Mouse (Mus musculus): ENCODE results near the gene Il18r1.

The Il18r1 gene

DNA sequence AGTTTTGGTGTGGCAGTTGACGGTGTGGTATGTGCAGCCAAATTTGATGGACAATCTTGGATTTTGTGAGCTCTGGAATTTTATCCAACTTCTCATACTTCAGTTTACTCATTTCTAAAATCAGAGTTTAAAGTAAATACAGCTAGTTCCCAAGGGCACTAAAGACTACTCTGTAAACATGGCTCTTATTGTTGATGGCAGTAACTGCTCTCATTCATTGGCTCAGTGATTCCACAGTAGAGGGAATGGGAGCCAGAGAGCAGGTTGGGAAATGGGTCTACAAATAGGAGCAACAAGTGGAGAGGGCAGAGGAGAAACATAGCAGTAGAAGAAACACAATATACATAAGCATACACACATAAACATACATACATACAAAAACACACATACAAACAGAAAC is 34.4 kb downstream of the Il18r1 start:
- CTCF ChIA-PET: no interaction called here

DNA sequence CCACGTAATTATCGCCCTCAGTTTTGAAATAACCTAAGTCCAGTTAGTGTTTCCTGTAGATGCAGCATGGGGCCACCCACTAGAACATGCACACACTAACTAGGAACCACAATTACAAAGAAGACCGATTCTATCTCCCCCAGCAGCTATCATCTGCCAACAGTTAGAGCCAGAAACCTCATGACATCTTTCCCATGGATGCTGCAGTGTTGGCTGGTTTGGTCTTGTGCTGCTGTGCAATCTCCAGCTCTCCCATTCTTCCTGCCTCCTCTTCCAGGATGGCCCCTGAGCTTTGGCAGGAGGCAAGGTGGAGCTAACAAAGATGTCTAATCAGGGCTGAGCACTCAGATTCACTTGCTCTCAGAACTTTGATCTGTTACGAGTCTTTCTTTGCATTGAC is 35.8 kb downstream of the Il18r1 start:
- CTCF ChIA-PET: no interaction called here

DNA sequence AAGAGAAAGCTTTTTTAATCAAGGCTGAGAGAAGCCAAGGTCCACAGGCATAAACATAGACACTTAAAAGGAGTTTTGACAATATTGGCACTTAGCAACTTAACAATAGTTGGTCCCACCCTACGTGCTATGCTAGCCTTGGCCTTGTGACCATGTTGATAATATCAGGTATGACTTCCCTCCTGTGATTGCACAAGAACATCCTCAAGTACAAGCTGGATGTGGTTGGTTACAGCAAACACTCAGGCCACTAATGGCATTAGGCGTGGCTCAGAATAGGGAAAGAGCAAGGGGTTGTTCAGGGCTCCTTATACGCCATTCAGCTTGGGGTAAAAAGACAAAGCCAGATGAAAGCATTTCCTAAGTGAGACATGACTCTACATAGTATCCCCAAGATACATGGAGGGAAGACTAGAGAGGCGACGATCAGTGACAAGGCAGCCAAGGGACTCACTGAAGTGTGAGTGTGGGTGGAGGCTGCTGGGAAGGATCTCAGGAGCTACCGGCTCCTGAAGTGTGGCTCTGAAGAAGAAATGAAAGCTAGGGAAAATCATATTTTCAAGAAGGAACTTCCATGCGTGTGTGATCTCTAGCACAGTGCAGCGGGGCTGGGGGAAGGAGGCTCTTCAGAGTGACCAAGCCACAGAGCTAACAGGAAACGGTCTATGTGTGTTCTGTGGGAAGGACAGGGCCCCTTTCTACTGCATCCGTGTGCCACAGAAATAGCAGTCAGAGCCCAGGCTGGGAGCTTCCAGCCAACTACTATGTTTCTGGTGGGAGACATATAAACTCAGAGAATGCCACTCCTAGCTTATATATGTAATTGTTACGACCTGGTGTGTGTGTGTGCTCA is 36.4 kb downstream of the Il18r1 start:
- CTCF ChIA-PET: no interaction called here

DNA sequence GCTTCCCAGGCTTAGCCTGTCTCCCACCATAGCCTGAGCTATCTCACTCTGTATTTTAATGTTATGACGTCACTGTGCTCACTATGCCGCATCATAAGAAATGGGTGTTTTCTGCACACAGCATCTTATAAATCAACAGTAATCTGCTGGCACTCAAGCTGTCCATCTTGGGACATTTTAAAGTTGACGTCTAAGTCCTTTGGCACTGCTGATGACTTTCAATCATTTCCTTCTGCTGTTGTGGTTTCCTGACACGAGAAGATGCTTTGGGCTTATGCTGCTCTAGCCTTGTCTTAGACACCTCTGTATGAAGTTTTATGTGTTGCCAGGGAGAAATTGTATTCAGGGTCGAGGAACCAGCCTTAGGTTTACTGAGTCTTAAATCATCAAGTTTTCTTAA is 39.2 kb downstream of the Il18r1 start:
- CTCF ChIA-PET: no interaction called here

DNA sequence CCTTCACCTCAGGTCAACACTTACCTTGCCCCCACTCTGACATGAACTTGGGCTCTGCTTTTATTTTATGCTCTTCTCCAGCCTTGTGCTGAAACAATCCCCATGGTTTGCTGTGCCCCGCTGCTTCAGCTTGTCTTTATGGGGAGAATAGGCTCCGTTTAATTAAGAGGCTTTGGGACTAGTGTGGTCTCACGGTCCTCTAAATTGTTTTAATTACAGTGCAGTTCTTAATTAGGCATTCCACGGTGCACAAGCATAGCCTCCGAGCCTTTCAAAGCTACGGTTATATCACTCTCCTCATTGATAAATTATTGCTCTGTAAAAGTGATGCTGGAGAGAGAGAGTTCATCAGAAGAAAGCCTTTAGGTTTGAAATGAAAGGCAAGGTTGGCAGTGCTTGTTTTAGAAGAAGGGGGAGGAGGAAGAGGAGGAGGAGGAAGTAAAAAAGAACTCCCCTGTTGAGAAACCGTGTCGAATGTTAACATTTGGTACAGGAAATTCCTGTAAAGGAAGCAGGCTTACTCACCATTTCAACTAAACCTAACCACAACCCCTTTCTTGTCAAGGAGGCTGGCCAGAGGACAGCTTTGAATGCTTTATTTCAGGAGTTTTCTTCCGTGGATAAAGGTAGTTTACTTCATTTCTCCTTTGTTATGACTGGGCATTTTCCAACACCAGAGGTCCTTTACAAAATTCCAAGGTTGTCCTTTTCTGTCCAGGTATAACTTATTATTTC is 49.7 kb downstream of the Il18r1 start, which contains the start of gene Il18rap:
Gene Il18rap (plus strand): TSS at position 512 of the 735 bp plus-strand sequence.
- CTCF ChIA-PET: no interaction called here

DNA sequence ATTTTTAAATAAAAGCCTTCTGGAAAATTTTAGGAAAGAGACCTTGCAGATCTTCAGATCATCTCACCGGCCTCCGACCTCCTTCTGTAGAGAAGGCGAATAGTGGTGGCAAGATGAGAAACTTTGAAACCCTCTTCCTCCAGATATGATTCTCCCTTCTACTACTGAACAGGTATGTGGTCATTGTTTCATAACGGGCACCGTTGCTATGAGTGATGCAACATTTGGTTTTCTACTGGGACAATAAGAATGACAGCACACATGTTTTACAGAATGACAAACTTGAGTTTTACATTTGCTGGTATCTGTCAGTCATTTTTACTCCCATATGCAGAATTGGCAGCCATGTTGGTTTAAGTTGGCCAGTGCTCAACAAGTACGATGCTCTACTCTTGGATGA is 51.0 kb downstream of the Il18r1 start:
- CTCF ChIA-PET: no interaction called here

DNA sequence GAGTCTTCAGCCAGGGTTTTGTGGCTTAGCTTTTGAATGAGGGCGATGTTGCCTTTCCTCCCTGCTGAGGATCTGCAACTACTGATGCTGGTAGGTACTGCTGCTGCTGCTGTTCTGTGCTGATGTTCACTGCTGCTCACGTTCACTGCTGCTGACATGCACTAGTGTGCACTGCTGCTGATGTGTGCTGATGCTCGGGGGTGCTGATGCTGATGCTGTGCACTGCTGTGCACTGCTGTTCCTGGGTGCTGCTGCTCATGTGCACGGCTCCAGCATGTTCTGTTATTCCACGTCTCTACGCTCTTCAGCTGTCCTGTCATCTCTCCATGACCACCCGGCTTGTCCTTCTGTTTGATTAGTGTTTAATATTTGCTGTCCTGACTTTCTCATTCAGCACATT is 57.6 kb downstream of the Il18r1 start:
- CTCF ChIA-PET: no interaction called here

DNA sequence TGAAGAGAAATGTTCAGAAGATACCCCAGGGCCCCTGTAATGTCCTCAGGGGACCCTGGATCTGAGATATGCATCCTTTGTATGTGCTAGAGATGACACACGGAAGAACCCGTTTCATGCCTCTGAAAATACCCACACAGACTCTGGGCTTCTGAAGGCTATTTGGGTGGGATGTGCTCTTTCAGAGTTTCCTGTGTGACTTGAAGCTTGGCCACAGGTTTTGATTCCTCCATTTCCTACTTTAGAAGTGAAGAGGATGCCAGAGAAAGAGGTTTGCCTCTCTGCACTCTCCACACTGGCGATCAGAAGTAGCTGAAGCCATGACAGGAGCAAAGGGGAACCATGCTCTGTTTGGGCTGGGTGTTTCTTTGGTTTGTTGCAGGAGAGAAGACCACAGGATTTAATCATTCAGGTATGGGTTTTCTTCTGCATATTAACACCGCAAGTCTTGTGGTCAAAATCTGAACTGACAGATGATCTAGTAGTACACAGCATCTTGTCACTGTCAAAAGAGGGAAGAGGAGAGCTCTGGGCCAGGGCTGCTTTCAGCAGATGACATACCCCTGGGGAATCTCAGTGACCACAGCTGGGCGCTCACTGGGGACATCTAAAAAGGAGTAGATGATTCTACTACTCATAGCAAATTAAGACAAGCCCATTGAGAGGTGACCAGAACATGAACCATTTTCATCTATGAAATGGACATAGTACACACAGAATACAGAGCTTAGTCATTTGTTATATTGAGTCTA is 58.8 kb downstream of the Il18r1 start:
- CTCF ChIA-PET: no interaction called here

DNA sequence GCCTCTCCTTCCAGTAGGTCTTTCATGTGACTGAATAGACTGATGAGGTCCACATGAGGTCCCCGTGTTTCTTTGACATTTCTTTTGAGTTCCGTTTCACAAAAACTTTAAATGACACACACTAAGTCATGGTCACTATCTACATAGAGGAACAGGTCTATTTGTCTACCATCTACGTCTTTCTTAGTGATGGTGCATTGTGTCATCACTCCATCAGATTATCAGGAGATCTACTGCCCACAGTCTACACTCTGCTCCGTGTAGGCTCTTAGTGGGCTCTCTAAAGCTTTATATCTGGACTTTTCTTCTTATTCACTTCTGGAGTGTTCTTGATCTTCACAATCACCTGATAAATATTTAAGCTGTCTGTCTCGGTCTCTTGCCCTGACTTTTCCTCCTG is 63.9 kb downstream of the Il18r1 start:
- CTCF ChIA-PET: no interaction called here

DNA sequence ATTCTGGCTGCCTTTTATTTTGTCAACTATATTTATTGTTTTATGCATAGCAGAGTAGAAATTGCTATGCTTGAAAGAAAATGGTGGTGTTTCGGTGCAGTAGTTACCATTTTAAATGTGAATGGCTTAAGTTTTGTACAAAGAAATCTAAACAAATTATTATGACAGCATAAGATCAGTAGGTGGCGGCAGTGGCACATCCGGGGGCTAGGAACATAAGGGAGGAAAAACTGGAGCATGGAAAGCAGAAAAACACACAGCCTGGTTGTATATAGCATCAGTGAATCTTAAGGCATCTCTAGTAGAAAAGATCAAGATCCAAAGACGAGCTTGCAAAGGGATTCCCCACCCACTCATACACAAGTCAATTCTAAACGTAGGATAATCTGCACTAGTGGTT is 72.2 kb downstream of the Il18r1 start:
- CTCF ChIA-PET: no interaction called here

DNA sequence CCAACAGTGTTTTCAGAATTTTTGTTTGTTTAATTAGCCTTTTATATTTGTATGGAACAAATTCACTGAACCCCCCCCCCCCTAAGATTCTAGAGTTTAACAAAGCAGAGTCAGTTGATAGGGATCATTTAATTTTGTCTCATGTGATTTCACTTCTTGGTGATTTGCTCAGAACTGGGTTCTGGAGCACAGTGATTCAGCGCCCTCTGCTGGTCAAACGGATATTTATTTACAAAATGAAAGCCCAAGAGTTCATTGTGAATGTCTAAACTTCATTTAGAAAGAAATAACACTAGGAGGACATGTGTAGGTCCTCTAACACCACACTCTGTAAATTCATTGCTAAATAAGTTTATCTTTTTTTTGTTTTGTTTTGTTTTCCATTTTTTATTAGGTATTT is 79.3 kb downstream of the Il18r1 start:
- CTCF ChIA-PET: interaction anchor here (0.6 to 0.7 kb wide), 4 partner anchors 164 to 656 kb away, joined by 3 to 14 read pairs (median 3); no protein-coding TSS in a partner anchor

DNA sequence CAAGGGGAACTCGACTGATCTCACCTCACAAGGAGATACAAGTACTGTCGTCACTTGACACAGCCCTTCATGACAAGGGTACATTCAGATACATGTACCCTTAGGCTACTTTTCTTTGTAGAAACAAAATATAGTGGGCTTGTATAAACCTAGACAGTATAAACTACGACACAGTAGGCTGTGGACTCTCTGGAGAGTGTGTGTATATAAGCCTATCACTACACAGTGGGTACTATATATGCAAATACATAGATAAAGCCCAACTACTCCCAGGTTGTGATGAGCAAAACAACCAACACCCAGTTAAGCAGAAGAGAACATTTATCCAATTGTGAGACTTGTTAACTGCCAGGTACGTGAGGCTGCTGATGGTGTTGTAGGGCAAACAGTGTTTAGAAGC is 81.3 kb downstream of the Il18r1 start:
- CTCF ChIA-PET: no interaction called here

DNA sequence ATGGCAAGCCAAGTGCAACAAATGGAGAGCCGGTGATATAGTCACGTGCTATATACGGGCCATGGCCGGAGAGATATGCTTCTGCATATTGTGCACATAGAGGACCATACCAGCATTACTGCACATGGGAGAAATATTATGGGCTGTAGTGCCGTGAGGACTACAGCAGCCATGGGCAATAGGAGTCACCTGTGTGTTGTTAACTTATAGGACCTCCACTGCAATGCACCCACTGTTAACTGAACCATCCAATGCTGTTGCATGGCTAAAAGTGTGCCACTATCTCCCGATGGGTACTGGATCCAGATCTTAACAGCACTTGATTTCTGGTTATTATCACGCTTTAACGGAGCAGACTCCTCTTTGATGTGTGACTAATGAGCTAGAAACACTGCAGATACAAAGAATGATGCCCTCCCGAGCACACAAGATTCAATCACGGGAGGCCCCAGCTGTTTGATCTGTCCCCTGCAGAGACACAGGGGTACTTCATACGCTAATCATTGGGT is 81.8 kb downstream of the Il18r1 start:
- CTCF ChIA-PET: no interaction called here

DNA sequence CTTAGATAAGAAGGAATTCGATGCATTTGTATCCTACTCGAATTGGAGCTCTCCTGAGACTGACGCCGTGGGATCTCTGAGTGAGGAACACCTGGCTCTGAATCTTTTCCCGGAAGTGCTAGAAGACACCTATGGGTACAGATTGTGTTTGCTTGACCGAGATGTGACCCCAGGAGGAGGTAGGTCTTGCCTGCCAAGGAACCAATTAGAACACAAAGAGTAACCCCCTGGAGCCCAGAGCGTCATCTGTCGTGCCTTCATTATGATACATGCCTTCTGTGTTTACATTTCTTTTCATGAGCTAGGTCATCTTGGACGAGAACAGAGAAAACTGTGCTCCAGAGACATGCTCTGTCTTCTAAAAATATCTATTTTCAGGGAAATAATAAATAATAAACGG is 82.4 kb downstream of the Il18r1 start:
- CTCF ChIA-PET: no interaction called here
